Mouse (Mus musculus) lung, embryonic 16.5 days (tissue): ENCODE results near the gene Aasdhppt. TPM values are rescaled to one million over a fixed set of nuclear protein-coding genes. Genes with fewer than 3 reads are reported as not detected.

Experiments used
- ATAC-seq: fragments of 200-750 bp; cut with Nextera tagmentation; 2 replicates; pipeline ENCODE4 v1.8.0; 2017; ENCODE audit warnings: low read depth, mild to moderate bottlenecking, moderate library complexity
- H3K27ac ChIP-seq: fragments of 300-500 bp; sonication (generic); 2 replicates; pipeline ENCODE4 v1.5.1; 2014; ENCODE audit warnings: mild to moderate bottlenecking, control low read depth, low read length
- H3K27me3 ChIP-seq: fragments of 300-500 bp; sonication (generic); 2 replicates; pipeline ENCODE4 v1.6.1; 2014; ENCODE audit warnings: low read depth, low read length, mixed read lengths; ENCODE audit not compliant: control insufficient read depth, insufficient read depth
- H3K36me3 ChIP-seq: fragments of 300-500 bp; sonication (generic); 2 replicates; pipeline ENCODE4 v1.6.1; 2014; ENCODE audit warnings: low read length; ENCODE audit not compliant: control insufficient read depth, insufficient read depth
- H3K4me1 ChIP-seq: fragments of 300-500 bp; sonication (generic); replicated peaks from 2 replicates; pipeline ENCODE4 v1.6.1; 2014; ENCODE audit warnings: low read length, mixed read lengths; ENCODE audit not compliant: control insufficient read depth, insufficient read depth
- H3K4me2 ChIP-seq: fragments of 300-500 bp; sonication (generic); 2 replicates; pipeline ENCODE4 v1.6.1; 2014; ENCODE audit warnings: low read depth, low read length, control low read depth
- H3K4me3 ChIP-seq: fragments of 300-500 bp; sonication (generic); 2 replicates; pipeline ENCODE4 v1.5.1; 2014; ENCODE audit warnings: mild to moderate bottlenecking, low read length, control low read depth
- H3K9ac ChIP-seq: fragments of 300-500 bp; sonication (generic); 2 replicates; pipeline ENCODE4 v1.6.1; 2014; ENCODE audit warnings: low read length, control low read depth
- H3K9me3 ChIP-seq: fragments of 300-500 bp; sonication (generic); 2 replicates; pipeline ENCODE4 v1.6.1; 2016; ENCODE audit warnings: low read length; ENCODE audit not compliant: control insufficient read depth
- WGBS: fragments of 180-500 bp; shearing (Covaris S2); extraction: QIAGEN DNeasy Blood & Tissue Kit; methylation state at CpG from one replicate; pipeline ENCODE4 v1.1.7; 2014; 5-methylcytosine and 5-hydroxymethylcytosine counted together
- polyA plus RNA-seq: library from polyadenylated mRNA; unstranded; fragments of >200 nt; fragmentation: Nextera tagmentation; extraction: Ambion mirVana; gene quantifications from 2 replicates; pipeline ENCODE4 v1.2.1, GENCODE M21; 2015

Aasdhppt gene
- polyA plus RNA-seq, result 26.2 and 32.9 TPM in 2 replicates

DNA sequence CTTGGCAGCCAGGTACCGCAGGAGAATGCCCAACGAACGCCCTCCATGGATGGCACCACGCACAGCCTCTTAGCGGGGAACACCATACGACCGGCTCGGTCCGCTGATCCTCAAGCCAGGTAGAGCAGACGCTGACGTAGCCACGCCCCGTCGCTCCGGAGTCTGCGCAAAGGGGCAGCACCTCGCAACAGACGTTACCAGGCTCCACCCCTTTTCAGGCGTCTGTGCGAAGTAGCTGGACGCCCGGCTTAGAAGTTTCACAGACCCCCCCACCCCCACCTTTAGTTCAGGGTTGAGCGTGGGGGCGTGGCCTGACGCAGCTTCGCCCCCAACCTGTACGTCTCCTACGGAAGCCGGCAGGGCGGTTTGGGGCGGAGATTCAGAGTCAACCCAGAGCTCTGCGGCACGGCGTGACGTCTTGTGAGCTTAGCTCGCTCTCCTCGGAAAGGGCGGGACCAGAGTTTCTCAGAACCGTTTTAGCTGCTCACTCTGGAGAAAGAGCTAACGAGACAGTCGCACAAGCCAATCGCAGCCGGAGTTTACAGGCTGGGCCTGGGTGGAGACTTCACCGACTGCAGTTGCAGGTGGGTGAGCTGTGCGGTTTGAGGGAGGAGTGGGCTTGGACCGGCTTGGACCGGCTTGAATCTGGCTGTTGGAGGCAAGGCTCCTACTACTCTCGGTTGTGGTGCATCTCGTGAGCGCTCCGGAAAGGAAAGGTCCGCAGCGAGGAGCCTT lies at the start of gene Aasdhppt, which contains the start of gene Kbtbd3:
TSS of gene Aasdhppt (minus strand) at position 121 of the 735 bp plus-strand sequence.
TSS of gene Kbtbd3 (plus strand) at position 483 of the 735 bp plus-strand sequence.
- peak within 1 kb of the TSS; percentile 78 for H3K27ac ChIP-seq
- no peaks in the 10 kb centered on the region for H3K36me3 ChIP-seq
- peak within 1 kb of the TSS; percentile 83 for H3K4me3 ChIP-seq
- H3K27me3 ChIP-seq, result no peaks in the 10 kb centered on the region
- peak; percentile 98 for ATAC-seq
- peak within 1 kb of the TSS; percentile 86 for H3K4me2 ChIP-seq
- H3K4me1 ChIP-seq, result peaks cover 9% of the 10 kb centered on the region
- no peaks in the 10 kb centered on the region for H3K9me3 ChIP-seq
- H3K9ac ChIP-seq, result peak within 1 kb of the TSS; percentile 84
- under 1% methylated on average over 52 of the region's 53 CpGs for WGBS

DNA sequence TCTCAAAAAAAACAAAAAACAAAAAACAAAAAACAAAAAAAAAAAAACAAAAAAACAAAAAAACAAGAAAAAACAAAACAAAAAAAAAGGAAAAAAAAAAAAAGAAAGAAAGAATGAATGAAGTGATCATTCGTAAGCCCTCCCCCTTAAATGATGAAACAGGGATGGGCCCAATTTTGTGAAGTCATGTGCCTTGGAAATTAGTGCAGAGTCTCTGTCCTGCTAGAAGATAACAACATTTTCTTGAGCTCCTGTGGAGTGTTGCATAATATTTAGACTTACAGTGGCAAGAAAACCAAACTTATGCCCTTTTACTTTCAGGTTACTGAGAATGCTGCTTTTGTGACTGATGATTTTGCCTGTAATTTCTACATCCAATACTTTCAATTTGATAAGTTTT lies 43.9 kb upstream of the Aasdhppt start:
- ATAC-seq, result no peak
- no peaks in the 10 kb centered on the region for H3K9me3 ChIP-seq
- H3K27ac ChIP-seq, result no peak overlapping the region
- 88% methylated on average over 1 of the region's 1 CpGs for WGBS
- no peaks in the 10 kb centered on the region for H3K36me3 ChIP-seq
- H3K4me2 ChIP-seq, result no peak overlapping the region
- H3K27me3 ChIP-seq, result no peaks in the 10 kb centered on the region
- H3K4me1 ChIP-seq, result no peaks in the 10 kb centered on the region
- no peak overlapping the region for H3K4me3 ChIP-seq
- no peak overlapping the region for H3K9ac ChIP-seq

DNA sequence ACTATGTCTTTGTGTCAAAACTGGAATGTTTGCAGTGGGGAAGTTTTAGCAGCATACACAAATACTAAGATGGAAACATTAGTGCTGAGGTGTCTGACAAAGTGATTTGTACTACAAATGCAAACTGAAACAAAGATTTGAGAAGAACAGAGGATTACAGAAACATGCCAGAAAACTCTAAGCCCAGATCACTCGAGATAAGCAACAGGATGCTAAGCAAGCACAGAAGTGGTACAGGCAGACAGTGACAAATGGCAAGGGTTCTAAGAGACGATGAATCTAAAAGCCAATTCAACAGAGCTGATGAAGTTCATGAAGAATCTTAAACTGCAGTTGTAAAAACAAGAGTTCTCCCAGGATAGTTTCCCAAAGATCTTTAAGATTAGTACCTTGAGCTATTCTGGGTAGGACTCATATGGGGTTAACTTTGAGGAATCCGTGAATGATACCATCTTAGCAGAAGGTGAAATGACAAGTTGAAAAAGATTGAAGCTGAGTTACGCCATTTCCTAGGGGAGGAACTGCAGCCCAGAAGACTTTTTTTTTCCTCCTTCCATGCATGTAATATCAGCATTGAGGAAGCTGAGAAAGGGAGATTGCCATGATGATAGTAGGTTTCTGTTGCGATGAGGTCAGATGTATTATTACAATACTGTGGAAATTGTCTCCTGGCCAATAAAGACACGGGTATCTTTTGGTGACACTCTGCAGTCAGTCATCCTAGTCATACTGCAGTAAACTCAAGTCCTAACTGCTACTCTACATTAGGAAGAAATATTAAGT lies 9.9 kb upstream of the Aasdhppt start:
- ATAC-seq, result no peak
- no peaks in the 10 kb centered on the region for H3K9me3 ChIP-seq
- H3K27me3 ChIP-seq, result no peaks in the 10 kb centered on the region
- no peak overlapping the region for H3K9ac ChIP-seq
- H3K4me2 ChIP-seq, result no peak overlapping the region
- no peak overlapping the region for H3K4me3 ChIP-seq
- no peaks in the 10 kb centered on the region for H3K36me3 ChIP-seq
- H3K27ac ChIP-seq, result no peak overlapping the region
- 71% methylated on average over 6 of the region's 6 CpGs for WGBS
- no peaks in the 10 kb centered on the region for H3K4me1 ChIP-seq

DNA sequence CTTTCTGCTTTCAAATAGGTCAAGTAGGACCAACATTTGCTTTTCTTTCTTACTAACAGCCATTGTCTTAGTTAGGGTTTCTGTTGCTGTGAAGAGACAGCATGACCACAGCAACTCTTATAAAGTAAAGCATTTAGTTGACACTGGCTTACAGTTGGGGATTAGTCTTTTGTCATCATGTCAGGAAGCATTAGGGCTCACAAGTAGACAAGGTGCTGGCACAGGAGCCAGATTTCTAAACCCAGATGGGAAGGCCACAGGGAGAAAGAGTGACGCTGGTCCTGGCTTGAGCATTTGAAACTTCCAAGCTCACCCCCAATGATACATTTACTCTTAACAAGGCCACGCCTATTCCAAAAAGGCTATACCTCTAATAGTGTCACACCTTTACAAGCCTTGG lies 6.5 kb upstream of the Aasdhppt start:
- no peaks in the 10 kb centered on the region for H3K36me3 ChIP-seq
- H3K4me1 ChIP-seq, result peaks cover under 1% of the 10 kb centered on the region
- no peaks in the 10 kb centered on the region for H3K9me3 ChIP-seq
- H3K9ac ChIP-seq, result no peak overlapping the region
- no peak overlapping the region for H3K27ac ChIP-seq
- no peak overlapping the region for H3K4me3 ChIP-seq
- 85% methylated on average over 2 of the region's 2 CpGs for WGBS
- no peak overlapping the region for H3K4me2 ChIP-seq
- no peak for ATAC-seq
- H3K27me3 ChIP-seq, result no peaks in the 10 kb centered on the region

DNA sequence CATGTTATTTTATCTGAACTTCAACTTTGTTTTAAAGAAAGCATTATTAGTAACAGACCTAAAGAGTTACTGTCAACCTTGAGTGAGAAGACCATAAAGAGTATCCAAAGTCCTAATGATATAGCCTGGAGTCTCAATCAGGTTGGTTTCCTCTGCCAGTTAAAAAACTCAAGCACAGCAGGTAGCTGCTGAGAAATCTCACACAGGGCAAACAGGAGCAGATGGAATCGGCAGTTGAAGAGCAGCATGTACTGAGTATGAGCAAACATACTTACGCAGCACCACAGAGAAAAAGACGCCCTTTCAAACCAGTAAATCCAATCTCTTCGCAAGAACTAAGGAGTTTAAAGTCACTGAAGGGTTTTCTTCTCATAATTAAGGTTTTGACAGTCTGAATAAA lies 4.7 kb upstream of the Aasdhppt start:
- no peak overlapping the region for H3K9ac ChIP-seq
- no peak for ATAC-seq
- H3K27ac ChIP-seq, result no peak overlapping the region
- H3K9me3 ChIP-seq, result no peaks in the 10 kb centered on the region
- H3K4me2 ChIP-seq, result no peak overlapping the region
- no peaks in the 10 kb centered on the region for H3K27me3 ChIP-seq
- no peaks in the 10 kb centered on the region for H3K36me3 ChIP-seq
- WGBS, result 57% methylated on average over 4 of the region's 4 CpGs
- H3K4me3 ChIP-seq, result no peak overlapping the region
- peaks cover 5% of the 10 kb centered on the region for H3K4me1 ChIP-seq

DNA sequence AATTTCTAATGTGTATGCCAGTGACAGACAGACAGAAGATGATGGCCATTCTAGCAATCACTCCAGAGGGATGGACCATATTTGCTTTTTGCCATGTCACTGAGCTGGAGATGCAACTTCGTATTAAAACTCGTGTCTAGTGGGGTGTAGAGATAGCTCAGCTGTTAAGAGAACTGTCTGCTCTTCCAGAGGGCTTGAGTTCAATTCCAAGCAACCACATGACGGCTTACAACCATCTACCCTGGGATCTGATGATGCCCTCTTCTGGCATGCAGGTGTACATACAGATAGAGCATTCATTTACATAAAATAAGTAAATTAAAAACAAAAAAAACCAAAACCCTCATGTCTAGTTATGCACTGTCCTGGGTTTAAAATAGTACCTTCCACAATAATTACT lies 1.9 kb upstream of the Aasdhppt start:
- Histone ChIP-seq H3K27me3 (no peaks in the 10 kb centered on the region), H3K36me3 (no peaks in the 10 kb centered on the region), H3K9me3 (no peaks in the 10 kb centered on the region), H3K4me3 (no peak overlapping the region), H3K9ac (no peak overlapping the region), H3K4me1 (peaks cover 9% of the 10 kb centered on the region), H3K4me2 (no peak overlapping the region), H3K27ac (no peak overlapping the region)
- ATAC-seq, result no peak
- WGBS, result 75% methylated on average over 3 of the region's 3 CpGs

DNA sequence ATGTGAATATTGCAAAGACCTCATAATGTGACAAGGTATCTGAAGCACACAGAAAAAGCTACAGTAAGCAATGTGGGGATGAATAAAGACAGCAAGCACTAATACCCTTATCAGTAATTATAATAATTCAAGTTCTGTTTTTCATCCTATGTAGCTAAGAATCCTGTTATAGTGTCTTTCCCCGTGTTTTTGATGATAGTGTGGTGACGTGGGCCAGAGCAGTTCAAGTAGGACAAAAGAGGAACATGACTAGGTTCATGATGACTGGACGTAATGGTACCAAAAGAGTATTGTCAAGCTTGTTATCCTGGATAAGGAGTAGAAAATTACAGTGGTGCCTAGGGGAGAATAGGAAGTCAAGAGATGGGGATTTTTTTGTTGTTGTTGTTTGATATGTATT lies 1.4 kb upstream of the Aasdhppt start:
- ATAC-seq, result no peak
- peak overlapping the region; percentile 83 for H3K4me3 ChIP-seq
- peaks cover 9% of the 10 kb centered on the region for H3K4me1 ChIP-seq
- peak overlapping the region; percentile 86 for H3K4me2 ChIP-seq
- no peaks in the 10 kb centered on the region for H3K36me3 ChIP-seq
- no peak overlapping the region for H3K27ac ChIP-seq
- no peaks in the 10 kb centered on the region for H3K9me3 ChIP-seq
- H3K9ac ChIP-seq, result peak overlapping the region; percentile 84; the same call in 1 of the 2 replicates
- no peaks in the 10 kb centered on the region for H3K27me3 ChIP-seq
- 60% methylated on average over 3 of the region's 3 CpGs for WGBS

DNA sequence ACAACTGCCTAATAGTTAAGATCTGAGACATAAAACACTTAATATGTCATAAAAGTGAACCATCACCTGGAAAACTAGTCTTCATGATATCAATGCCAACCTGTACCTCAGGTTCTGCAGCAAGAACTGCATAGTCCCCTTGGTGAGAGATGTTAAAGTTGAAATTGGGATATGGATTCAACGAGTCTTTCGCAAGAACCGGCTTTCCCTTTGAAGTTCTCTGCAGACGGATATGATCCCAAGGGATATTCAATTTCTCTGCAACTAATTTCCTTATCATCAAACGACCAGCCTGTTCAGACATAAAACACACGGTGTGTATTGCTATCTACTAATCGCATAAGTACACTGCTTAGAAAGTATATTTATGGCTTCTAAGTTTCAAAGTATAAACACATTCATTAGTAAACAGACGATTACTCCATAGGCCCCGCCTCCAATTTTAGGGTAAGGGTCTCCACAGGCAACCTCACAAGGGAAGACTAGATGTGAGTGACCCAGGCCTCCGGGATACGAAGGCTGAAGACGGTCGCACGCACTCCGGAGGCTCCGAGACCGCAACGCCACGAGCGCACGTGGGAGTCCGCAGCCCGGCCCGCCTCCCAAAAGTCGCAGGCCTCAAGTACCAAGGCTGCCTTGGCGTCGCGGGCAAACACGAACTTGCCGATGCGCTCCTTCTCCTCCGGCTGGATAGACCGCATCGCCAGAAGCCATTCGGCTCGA lies 482 bp downstream of the Aasdhppt start:
- whole genome bisulfite sequencing, result under 1% methylated on average over 36 of the region's 36 CpGs
- H3K36me3 ChIP-seq, result no peaks in the 10 kb centered on the region
- peak overlapping the region; percentile 70 for H3K27ac ChIP-seq
- peak overlapping the region; percentile 82 for H3K9ac ChIP-seq
- H3K4me2 ChIP-seq, result peak overlapping the region; percentile 78
- peaks cover 9% of the 10 kb centered on the region for H3K4me1 ChIP-seq
- H3K9me3 ChIP-seq, result no peaks in the 10 kb centered on the region
- H3K27me3 ChIP-seq, result no peaks in the 10 kb centered on the region
- H3K4me3 ChIP-seq, result peak overlapping the region; percentile 83
- peak; percentile 51; the same call in 1 of the 2 replicates for ATAC-seq

DNA sequence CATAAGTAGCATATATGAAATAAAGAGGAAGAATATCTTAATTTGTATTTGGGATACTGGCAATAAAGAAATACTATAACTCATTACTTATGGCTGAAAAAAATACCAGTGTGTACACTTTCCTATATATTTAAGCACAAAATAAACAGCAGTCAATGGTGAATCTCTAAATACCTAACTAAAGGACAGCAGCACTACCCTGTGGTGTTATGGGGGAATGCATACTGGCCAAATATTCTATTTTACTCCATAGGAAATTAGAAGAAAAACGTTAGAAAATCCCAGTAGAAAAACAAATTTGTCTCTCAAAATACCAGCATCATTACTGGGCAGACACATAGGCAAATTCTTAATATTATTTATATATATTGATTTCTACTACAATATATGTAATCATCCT lies 4.4 kb downstream of the Aasdhppt start:
- H3K9ac ChIP-seq, result no peak overlapping the region
- H3K4me2 ChIP-seq, result no peak overlapping the region
- no peak for ATAC-seq
- no peaks in the 10 kb centered on the region for H3K27me3 ChIP-seq
- no peak overlapping the region for H3K27ac ChIP-seq
- H3K36me3 ChIP-seq, result no peaks in the 10 kb centered on the region
- no peaks in the 10 kb centered on the region for H3K9me3 ChIP-seq
- peaks cover 4% of the 10 kb centered on the region for H3K4me1 ChIP-seq
- H3K4me3 ChIP-seq, result no peak overlapping the region
- 52% methylated on average over 1 of the region's 1 CpGs for WGBS
